Mouse (Mus musculus): ENCODE measurements around the gene Tsga10ip.
"Not testable (repeated sequence)": the region's sequence is repeated elsewhere in the genome, so short reads cannot be mapped to it uniquely, and the experiment has no call there.

The Tsga10ip gene

GRCm38 (mm10) chr19:5388588-5389242, 13.6 kb downstream of the Tsga10ip start, which contains the start of gene Sart1:
Gene Sart1, minus strand, starts transcription at chr19:5388703.
- peak; percentile 96 for DNase-seq (ENCODE audit: low spot score)

GRCm38 (mm10) chr19:5388011-5388441, 14.3 kb downstream of the Tsga10ip start:
- DNase-seq (ENCODE audit: low spot score) = no peak

- no peak for DNase-seq (ENCODE audit: low spot score)
Observed at GRCm38 (mm10) chr19:5384715-5385114, 17.6 kb downstream of the Tsga10ip start.

GRCm38 (mm10) chr19:5383326-5383725, 19.0 kb downstream of the Tsga10ip start:
- no peak for DNase-seq (ENCODE audit: low spot score)

- DNase-seq (ENCODE audit: low spot score) = no peak
Observed at GRCm38 (mm10) chr19:5377446-5377845, 24.9 kb downstream of the Tsga10ip start.

- no peak for DNase-seq (ENCODE audit: low spot score)
Observed at GRCm38 (mm10) chr19:5374748-5375147, 27.6 kb downstream of the Tsga10ip start.

GRCm38 (mm10) chr19:5374177-5374576, 28.1 kb downstream of the Tsga10ip start:
- no peak for DNase-seq (ENCODE audit: low spot score)

- no peak for DNase-seq (ENCODE audit: low spot score)
Observed at GRCm38 (mm10) chr19:5372724-5373123, 29.6 kb downstream of the Tsga10ip start.

GRCm38 (mm10) chr19:5370932-5371331, 31.4 kb downstream of the Tsga10ip start:
- no peak for DNase-seq (ENCODE audit: low spot score)

GRCm38 (mm10) chr19:5367455-5367854, 34.9 kb downstream of the Tsga10ip start:
- no peak for DNase-seq (ENCODE audit: low spot score)

- DNase-seq (ENCODE audit: low spot score) = no peak
Observed at GRCm38 (mm10) chr19:5367053-5367359, 35.3 kb downstream of the Tsga10ip start, which contains the start of gene Banf1. Gene Banf1, minus strand, starts transcription at chr19:5367168.

GRCm38 (mm10) chr19:5366175-5367052, 35.9 kb downstream of the Tsga10ip start, which contains the start of gene Eif1ad:
Gene Eif1ad, plus strand, starts transcription at chr19:5366741.
- DNase-seq (ENCODE audit: low spot score) = peak; percentile 93

- no peak for DNase-seq (ENCODE audit: low spot score)
Observed at GRCm38 (mm10) chr19:5365751-5366150, 36.6 kb downstream of the Tsga10ip start.

- no peak for DNase-seq (ENCODE audit: low spot score)
Observed at GRCm38 (mm10) chr19:5364124-5364523, 38.2 kb downstream of the Tsga10ip start.

- DNase-seq (ENCODE audit: low spot score) = no peak
Observed at GRCm38 (mm10) chr19:5362186-5362585, 40.1 kb downstream of the Tsga10ip start.

GRCm38 (mm10) chr19:5356080-5356479, 46.2 kb downstream of the Tsga10ip start:
- no peak for DNase-seq (ENCODE audit: low spot score)

GRCm38 (mm10) chr19:5353609-5354008, 48.7 kb downstream of the Tsga10ip start:
- no peak for DNase-seq (ENCODE audit: low spot score)

- not testable (repeated sequence) for DNase-seq (ENCODE audit: low spot score)
Observed at GRCm38 (mm10) chr19:5349502-5349873, 52.8 kb downstream of the Tsga10ip start, which contains the start of gene Cst6. Gene Cst6, minus strand, starts transcription at chr19:5349574.

GRCm38 (mm10) chr19:5348526-5349501, 53.5 kb downstream of the Tsga10ip start:
- DNase-seq (ENCODE audit: low spot score) = no peak

GRCm38 (mm10) chr19:5348064-5348463, 54.3 kb downstream of the Tsga10ip start:
- DNase-seq (ENCODE audit: low spot score) = no peak

GRCm38 (mm10) chr19:5345297-5346131, 56.8 kb downstream of the Tsga10ip start:
- DNase-seq (ENCODE audit: low spot score) = no peak
